Mouse (Mus musculus): ENCODE results near the gene Etv3. TPM values are rescaled to one million over a fixed set of nuclear protein-coding genes. Genes with fewer than 3 reads are reported as not detected.
A peak's percentile ranks its signal among the peaks of the same experiment; 100 is the strongest.

The Etv3 gene
- polyA plus RNA-seq, 1 experiment from 2014 or later, result 15.7 TPM

DNA sequence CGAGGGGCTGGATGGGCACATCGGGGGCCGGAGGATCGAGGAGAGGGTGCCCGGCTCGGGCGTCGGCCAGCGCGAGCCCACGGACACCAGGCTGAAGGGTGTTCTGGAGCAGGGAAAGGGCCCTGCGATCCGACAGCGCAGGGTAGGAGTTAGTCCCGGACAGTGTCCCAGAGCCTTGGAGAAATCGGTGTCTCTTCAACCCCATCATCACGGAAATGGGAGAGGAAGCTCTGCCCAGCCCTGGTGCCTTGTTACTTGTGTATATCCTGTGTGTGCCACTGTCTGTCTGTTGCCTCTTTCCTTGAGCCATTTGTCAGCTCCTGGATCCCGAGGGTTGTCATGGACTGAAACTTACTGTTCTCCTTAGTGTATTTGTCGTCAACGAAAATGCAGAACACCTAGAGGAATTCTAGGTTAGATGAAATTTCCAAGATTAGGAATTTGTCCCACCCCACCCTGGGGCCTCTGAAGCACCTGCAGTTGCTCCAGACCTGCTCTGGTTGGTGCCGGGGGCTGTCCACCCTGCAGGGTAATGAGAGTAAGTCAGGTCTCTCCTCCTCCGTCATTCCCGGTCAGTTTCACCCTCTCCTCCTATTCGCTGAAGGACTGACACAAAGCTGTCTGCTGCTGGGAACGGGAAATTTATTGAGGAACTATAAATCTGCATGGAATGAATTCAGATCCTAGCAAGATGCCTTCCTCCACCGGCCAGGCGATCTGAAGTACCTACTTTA lies 797 bp downstream of the Etv3 start:
- Histone ChIP-seq H3K9ac (peak overlapping the region; percentile 92), H3K27me3 (no peaks in the 10 kb centered on the region), H3K4me3 (replicated peaks) (peak overlapping the region; percentile 80), H3K4me1 (peaks cover 17% of the 10 kb centered on the region), H3K36me3 (peaks cover 38% of the 10 kb centered on the region), H3K27ac (peak overlapping the region; percentile 85), H3K9me3 (replicated peaks) (no peaks in the 10 kb centered on the region), H3K4me2 (peak overlapping the region; percentile 79)
- WGBS, result 1% methylated on average over 27 of the region's 27 CpGs
- ATAC-seq (replicated peaks; ENCODE audit: low FRiP score), result peak; percentile 70

DNA sequence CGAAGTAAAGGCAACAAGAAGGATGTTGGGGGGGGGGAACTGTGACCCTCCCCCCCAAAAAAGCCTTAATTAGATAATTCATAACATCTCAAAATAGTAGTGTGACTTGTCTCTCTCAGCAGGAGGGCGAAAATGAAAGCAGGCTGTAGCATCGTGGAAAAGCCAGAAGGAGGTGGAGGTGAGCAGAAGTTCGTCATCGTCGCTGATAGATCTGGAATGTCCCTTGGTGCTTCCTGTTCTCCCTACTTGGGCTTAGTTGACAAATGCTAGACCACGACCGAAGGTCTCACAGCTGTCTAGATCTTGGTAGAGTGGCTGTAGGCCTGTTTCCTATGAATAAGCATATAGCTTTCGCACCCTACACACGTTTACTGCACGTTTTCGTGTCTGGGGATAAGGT lies 1.9 kb downstream of the Etv3 start:
- Histone ChIP-seq H3K4me1 (peaks cover 17% of the 10 kb centered on the region), H3K36me3 (peaks cover 49% of the 10 kb centered on the region), H3K4me3 (replicated peaks) (no peak overlapping the region), H3K4me2 (no peak overlapping the region), H3K9me3 (replicated peaks) (no peaks in the 10 kb centered on the region), H3K27me3 (no peaks in the 10 kb centered on the region), H3K27ac (no peak overlapping the region), H3K9ac (no peak overlapping the region)
- 86% methylated on average over 12 of the region's 12 CpGs for whole genome bisulfite sequencing
- no peak for ATAC-seq (replicated peaks; ENCODE audit: low FRiP score)

DNA sequence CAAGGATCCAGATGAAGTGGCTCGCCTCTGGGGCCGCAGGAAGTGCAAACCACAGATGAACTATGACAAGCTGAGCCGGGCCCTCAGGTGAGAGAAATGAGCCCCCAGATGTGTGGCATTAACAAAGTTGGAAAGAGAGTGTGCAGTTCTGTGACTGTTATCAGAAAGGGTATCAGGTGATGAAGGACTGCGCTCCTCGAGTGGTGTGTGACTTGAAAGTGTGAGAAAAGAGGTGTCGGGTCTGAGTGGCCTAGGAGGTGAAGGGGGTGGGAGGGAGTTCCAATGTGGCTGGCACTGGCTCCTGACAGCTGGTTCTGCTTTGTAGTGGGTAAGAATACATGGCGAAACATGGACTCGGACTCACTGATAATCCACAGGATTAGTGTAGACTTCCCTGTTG lies 2.8 kb downstream of the Etv3 start:
- Histone ChIP-seq H3K9ac (no peak overlapping the region), H3K27ac (no peak overlapping the region), H3K27me3 (no peaks in the 10 kb centered on the region), H3K36me3 (peaks cover 57% of the 10 kb centered on the region), H3K9me3 (replicated peaks) (no peaks in the 10 kb centered on the region), H3K4me2 (no peak overlapping the region), H3K4me1 (peaks cover 17% of the 10 kb centered on the region), H3K4me3 (replicated peaks) (no peak overlapping the region)
- ATAC-seq (replicated peaks; ENCODE audit: low FRiP score), result no peak
- WGBS, result 83% methylated on average over 8 of the region's 8 CpGs

- 93% methylated on average over 8 of the region's 8 CpGs for WGBS
- no peak overlapping the region for H3K9ac ChIP-seq
- H3K27ac ChIP-seq, result no peak overlapping the region
- no peak overlapping the region for H3K4me3 ChIP-seq (replicated peaks)
- H3K4me2 ChIP-seq, result no peak overlapping the region
- peaks cover 62% of the 10 kb centered on the region for H3K36me3 ChIP-seq
- no peaks in the 10 kb centered on the region for H3K9me3 ChIP-seq (replicated peaks)
- peaks cover 17% of the 10 kb centered on the region for H3K4me1 ChIP-seq
- no peaks in the 10 kb centered on the region for H3K27me3 ChIP-seq
- no peak for ATAC-seq (replicated peaks; ENCODE audit: low FRiP score)
Observed at GRCm38 (mm10) chr3:87528841-87529240, 3.6 kb downstream of the Etv3 start.

GRCm38 (mm10) chr3:87529568-87529967 lies 4.4 kb downstream of the Etv3 start:
- WGBS, result 89% methylated on average over 11 of the region's 11 CpGs

DNA sequence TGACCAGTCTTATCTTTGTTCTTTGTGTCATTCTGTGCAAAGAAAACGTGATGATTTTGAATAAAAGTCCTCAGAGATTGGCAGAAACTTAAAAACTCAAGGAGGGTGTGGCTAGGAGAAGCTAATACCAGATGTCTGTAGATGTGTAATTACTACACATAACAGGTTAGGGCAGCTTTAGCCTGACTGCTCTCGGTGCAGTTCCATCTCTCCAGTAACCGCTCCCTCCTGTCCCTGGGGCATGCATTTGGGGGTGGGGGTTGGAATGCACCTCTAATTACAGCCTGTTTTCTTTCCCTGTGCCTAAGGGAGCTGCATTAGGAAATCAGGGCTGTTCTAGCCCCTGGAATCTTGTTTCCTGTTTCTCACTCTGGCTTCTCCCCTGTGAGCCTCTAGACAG lies 5.0 kb downstream of the Etv3 start:
- Histone ChIP-seq H3K27me3 (no peaks in the 10 kb centered on the region), H3K36me3 (peaks cover 76% of the 10 kb centered on the region)
- WGBS, result 86% methylated on average over 3 of the region's 3 CpGs

More at GRCm38 (mm10) chr3:87529568-87529967, 4.4 kb downstream of the Etv3 start:
- peaks cover 69% of the 10 kb centered on the region for H3K36me3 ChIP-seq
- no peak overlapping the region for H3K4me2 ChIP-seq
- no peaks in the 10 kb centered on the region for H3K9me3 ChIP-seq (replicated peaks)
- H3K27ac ChIP-seq, result no peak overlapping the region
- H3K4me3 ChIP-seq (replicated peaks), result no peak overlapping the region
- H3K9ac ChIP-seq, result no peak overlapping the region
- H3K4me1 ChIP-seq, result peaks cover 17% of the 10 kb centered on the region
- ATAC-seq (replicated peaks; ENCODE audit: low FRiP score), result no peak
- no peaks in the 10 kb centered on the region for H3K27me3 ChIP-seq

DNA sequence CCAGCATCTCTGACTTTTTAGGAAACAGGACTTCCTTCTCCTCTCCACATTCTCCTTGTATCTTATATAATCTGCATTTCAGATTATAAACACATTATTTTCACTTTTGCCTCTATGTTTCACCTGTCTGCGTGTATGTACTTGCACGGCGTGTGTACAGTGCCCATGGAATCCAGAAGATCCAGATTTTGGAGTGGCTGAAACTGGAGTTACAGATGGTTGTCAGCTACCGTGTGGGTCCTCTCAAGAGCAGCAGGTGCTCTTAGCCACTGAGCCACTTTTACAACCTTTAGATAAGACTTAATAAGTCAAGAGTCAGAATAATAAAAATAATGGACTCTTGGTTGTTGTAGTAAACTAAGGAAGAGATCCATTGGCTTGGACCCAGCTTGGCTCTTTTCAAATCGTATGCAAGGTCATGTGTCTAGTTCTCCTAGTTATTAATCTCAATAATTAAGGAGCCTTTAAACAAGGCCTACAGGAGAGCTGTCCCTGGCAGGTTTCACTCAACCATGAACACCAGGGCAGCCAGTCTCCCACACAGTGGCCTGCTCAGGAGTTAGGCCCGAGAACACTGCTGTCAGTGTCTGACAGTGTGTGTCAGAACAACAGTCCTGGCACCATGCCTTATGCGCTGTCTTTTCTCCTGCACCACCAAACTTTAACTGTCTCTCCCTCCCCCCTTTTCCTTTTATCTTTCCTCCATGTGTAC lies 8.6 kb downstream of the Etv3 start:
- H3K9me3 ChIP-seq (replicated peaks), result no peaks in the 10 kb centered on the region
- no peak overlapping the region for H3K4me2 ChIP-seq
- H3K9ac ChIP-seq, result no peak overlapping the region
- 0 out of 2 replicates have a peak overlapping the region, but pooled peaks have one; percentile 41 for H3K27ac ChIP-seq
- ATAC-seq (replicated peaks; ENCODE audit: low FRiP score), result peak; percentile 60; the same call in 1 of the 2 replicates
- H3K4me1 ChIP-seq, result peaks cover 17% of the 10 kb centered on the region; the same call in 1 of the 2 replicates
- H3K4me3 ChIP-seq (replicated peaks), result no peak overlapping the region
- WGBS, result 73% methylated on average over 7 of the region's 7 CpGs
- H3K27me3 ChIP-seq, result no peaks in the 10 kb centered on the region
- peaks cover 94% of the 10 kb centered on the region for H3K36me3 ChIP-seq

More for the DNA sequence above, 5.0 kb downstream of the Etv3 start:
- no peak overlapping the region for H3K27ac ChIP-seq
- no peak overlapping the region for H3K9ac ChIP-seq
- H3K4me2 ChIP-seq, result no peak overlapping the region
- H3K9me3 ChIP-seq (replicated peaks), result no peaks in the 10 kb centered on the region
- no peak overlapping the region for H3K4me3 ChIP-seq (replicated peaks)
- no peak for ATAC-seq (replicated peaks; ENCODE audit: low FRiP score)
- peaks cover 14% of the 10 kb centered on the region for H3K4me1 ChIP-seq

GRCm38 (mm10) chr3:87538034-87538433 lies 12.8 kb downstream of the Etv3 start:
- H3K9ac ChIP-seq, result no peak overlapping the region
- peaks cover 60% of the 10 kb centered on the region for H3K36me3 ChIP-seq
- no peak overlapping the region for H3K4me3 ChIP-seq (replicated peaks)
- no peak overlapping the region for H3K4me2 ChIP-seq
- no peak overlapping the region for H3K27ac ChIP-seq
- H3K4me1 ChIP-seq, result peaks cover 32% of the 10 kb centered on the region
- 62% methylated on average over 10 of the region's 10 CpGs for WGBS
- H3K27me3 ChIP-seq, result no peaks in the 10 kb centered on the region
- ATAC-seq (replicated peaks; ENCODE audit: low FRiP score), result no peak
- H3K9me3 ChIP-seq (replicated peaks), result no peaks in the 10 kb centered on the region

- no peaks in the 10 kb centered on the region for H3K9me3 ChIP-seq (replicated peaks)
- H3K36me3 ChIP-seq, result peaks cover 42% of the 10 kb centered on the region
- no peaks in the 10 kb centered on the region for H3K27me3 ChIP-seq
- no peak for ATAC-seq (replicated peaks; ENCODE audit: low FRiP score)
- WGBS, result 69% methylated on average over 11 of the region's 11 CpGs
- no peak overlapping the region for H3K9ac ChIP-seq
- no peak overlapping the region for H3K4me3 ChIP-seq (replicated peaks)
- H3K27ac ChIP-seq, result no peak overlapping the region
- no peak overlapping the region for H3K4me2 ChIP-seq
- H3K4me1 ChIP-seq, result peaks cover 32% of the 10 kb centered on the region
Observed at GRCm38 (mm10) chr3:87540028-87540675, 14.9 kb downstream of the Etv3 start.

DNA sequence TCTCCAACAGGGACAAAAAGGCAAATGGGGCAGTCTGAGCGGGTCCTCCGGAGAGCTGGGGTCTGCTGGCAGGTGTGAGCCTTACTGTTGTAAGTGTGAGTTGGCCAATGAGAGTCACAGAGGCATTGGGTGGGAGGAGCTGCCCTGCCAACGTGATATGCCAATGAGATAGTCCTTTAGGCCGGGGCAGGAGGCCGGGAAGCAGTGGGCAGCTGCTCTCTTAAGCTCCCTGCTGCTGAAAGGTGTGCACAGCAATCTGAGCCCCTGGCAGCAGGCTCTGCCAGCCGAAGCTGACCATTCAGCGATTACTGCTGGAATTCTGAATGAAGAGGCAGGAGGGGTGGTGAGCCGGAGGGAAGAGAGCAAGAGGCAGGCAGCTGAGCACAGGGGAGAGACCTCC lies 15.5 kb downstream of the Etv3 start:
- Histone ChIP-seq H3K4me3 (replicated peaks) (no peak overlapping the region), H3K36me3 (peaks cover 37% of the 10 kb centered on the region), H3K4me1 (peaks cover 37% of the 10 kb centered on the region), H3K4me2 (no peak overlapping the region), H3K9me3 (replicated peaks) (no peaks in the 10 kb centered on the region), H3K9ac (no peak overlapping the region), H3K27ac (no peak overlapping the region), H3K27me3 (no peaks in the 10 kb centered on the region)
- no peak for ATAC-seq (replicated peaks; ENCODE audit: low FRiP score)
- 27% methylated on average over 8 of the region's 8 CpGs for WGBS

DNA sequence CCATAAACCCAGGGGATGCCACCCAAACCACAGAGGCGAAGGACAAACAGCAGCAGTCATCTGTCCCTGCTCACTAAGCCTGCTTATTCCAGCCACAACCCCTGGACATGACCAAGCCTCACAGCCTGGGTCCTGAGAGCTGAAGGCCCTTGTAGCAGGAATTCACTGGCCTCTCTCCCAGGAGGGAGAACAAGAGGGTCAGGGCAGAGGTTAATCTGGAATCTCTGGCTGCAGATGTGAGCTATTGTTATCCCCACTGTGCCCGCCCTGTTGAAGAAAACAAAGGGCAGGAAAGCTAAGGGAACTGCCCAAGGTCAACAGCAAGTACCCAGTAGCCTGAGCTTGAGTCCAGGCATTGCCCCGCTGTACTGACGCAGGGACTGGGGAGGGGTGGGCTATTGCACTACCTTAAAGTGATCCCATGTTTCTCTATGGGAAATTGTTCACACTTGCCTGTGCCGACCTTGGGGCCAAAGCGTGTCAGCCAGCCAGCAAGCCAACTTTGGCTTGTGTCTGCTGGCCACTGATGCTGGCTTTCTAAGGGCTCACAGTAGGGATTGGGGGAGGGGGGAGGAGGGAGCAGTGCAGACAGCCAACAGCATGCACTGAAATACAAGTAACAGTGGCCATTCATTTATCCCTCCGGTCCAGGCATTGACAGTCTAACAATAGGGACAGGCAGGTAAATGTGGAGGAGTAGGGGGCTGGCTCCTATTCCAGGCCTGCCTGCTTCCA lies 17.4 kb downstream of the Etv3 start:
- 0 out of 2 replicates have a peak, but pooled peaks cover 2% of the 10 kb centered on the region for H3K27me3 ChIP-seq

More for the DNA sequence above, 17.4 kb downstream of the Etv3 start:
- ATAC-seq (replicated peaks; ENCODE audit: low FRiP score), result no peak
- WGBS, result 77% methylated on average over 7 of the region's 7 CpGs
- H3K4me2 ChIP-seq, result no peak overlapping the region
- H3K4me1 ChIP-seq, result peaks cover 31% of the 10 kb centered on the region
- no peak overlapping the region for H3K27ac ChIP-seq
- H3K9me3 ChIP-seq (replicated peaks), result no peaks in the 10 kb centered on the region
- peaks cover 17% of the 10 kb centered on the region for H3K36me3 ChIP-seq
- no peak overlapping the region for H3K4me3 ChIP-seq (replicated peaks)
- no peak overlapping the region for H3K9ac ChIP-seq
